Comparison of ENCODE assay signal across 31 mouse cellular contexts in genomic region chr11:75758553-75758952, GRCm38 (mm10). TPM values are rescaled to one million over a fixed set of nuclear protein-coding genes. Genes with fewer than 3 reads are reported as not detected.
"Had no signal": no experiment of that assay in that cellular context is flagged by ENCODE, and none has a peak within 500 bp of the region (broad histone marks: within the 10 kb centered on the region; RNA-seq: fewer than 3 reads in every experiment).

No protein-coding gene starts in this region.

- H3K4me3 ChIP-seq: heart, embryonic 10.5 days; heart, embryonic 12.5 days; heart, embryonic 13.5 days; heart, embryonic 15.5 days; hindbrain, embryonic 10.5 days; hindbrain, embryonic 12.5 days; hindbrain, embryonic 13.5 days; hindbrain, embryonic 15.5 days; intestine, embryonic 15.5 days; kidney, embryonic 15.5 days; layer of hippocampus, adult 2 months had no signal

- DNase-seq: heart, postnatal 10 days; heart, postnatal 14 days; heart, postnatal 36 days; heart, postnatal 4 days; kidney, adult 11 months; kidney, adult 18-20 months; kidney, adult 2 months; kidney, adult 8-10 months; kidney, adult 9 months; kidney, postnatal 10 days; kidney, postnatal 14 days; kidney, postnatal 25 days; kidney, postnatal 36 days; kidney, postnatal 4 days; layer of hippocampus, adult 9-11 months; layer of hippocampus, postnatal 36 days had no signal

- H3K27ac ChIP-seq: heart, embryonic 10.5 days; heart, embryonic 13.5 days; heart, embryonic 15.5 days; hindbrain, embryonic 10.5 days; hindbrain, embryonic 12.5 days; hindbrain, embryonic 13.5 days; hindbrain, embryonic 14.5 days; hindbrain, embryonic 15.5 days; hindbrain, postnatal 0 days; intestine, embryonic 15.5 days; kidney, embryonic 15.5 days; kidney, postnatal 0 days; layer of hippocampus, adult 2 months had no signal

RNA-seq across cellular contexts. Expression of gene Doc2b, which starts 37.3 kb away (rescaled TPM):
- total RNA-seq: hematopoietic stem cell, adult 5-6 weeks had no signal
